Mouse (Mus musculus) inflammation-experienced regulatory T-cells, adult 6 months (primary cell): ENCODE results near the gene Agpat3. TPM values are rescaled to one million over a fixed set of nuclear protein-coding genes. Genes with fewer than 3 reads are reported as not detected.

Experiments
- ATAC-seq: one replicate; pipeline ENCODE4 v1.8.0; 2017
- polyA plus RNA-seq, 3 experiments: library from polyadenylated mRNA; unstranded; fragments of 100-300 nt; shearing (Covaris generic); gene quantifications; one replicate each; pipeline ENCODE4 v1.2.1; 2017

Agpat3 gene
- polyA plus RNA-seq = 100 to 1,000 TPM in 2 of 3 experiments, 10 to 100 TPM in 1; 93.9 to 109 (median 101) TPM

DNA sequence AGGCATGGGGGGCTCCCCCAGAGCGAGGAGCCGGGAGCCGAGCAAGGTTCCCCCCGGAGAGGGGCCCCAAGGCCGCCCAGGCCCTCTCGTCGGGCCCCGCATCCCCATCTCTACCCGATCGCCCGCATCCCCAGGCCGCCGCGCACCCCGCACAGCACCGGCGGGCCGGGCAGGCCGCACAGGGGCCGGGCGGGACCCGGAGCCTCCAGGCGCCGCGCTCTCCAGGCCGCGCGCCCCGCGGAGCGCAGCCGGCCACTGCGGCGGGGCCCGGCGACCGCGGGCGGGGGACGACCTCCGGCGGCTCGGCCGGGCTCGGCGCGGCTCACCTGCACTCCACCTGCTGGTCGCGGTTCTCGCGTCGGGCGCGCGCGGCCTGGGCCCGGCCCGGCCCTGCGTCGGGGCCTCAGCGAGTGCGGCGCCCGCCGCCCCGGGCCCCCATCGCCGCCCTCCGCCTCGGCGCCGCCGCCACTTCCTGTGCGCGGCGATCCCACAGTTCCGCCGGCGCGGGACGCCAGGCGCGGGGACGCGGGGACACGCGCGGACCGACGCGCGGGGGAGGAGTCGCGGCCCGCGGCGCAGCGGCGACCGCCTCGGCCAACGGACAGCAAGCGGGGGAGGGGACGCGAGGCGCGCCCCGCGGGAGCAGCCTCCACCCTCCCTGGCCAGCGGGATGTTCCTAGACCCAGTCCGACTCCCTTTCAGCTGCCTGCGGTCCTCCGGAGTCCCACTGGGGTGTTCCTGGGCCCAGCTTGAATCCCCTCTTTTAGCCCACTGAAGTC, at the start of gene Agpat3:
Agpat3 (minus strand) TSS at position 603 of the 779 bp plus-strand sequence.
- ATAC-seq = peak; percentile 65

DNA sequence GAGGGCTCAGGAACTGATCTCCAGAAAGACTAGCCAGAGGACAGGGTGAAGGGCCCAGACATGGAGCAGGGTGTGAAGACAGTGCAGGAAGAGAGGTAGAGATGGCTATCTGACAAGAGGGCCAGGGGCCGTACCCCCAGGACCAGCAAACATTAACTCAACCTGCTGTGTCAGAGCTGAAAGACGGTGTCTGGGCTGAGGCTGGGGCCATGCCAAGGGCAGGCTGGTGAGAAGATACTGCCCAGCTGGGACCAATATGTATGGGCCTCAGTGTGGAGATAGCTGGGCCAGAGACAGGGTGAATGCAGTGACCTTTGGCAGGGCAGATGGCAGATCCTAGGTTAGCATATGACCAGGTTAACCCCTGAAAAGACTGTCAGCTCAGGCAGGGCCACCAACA, 48.8 kb upstream of the Agpat3 start:
- ATAC-seq = no peak

DNA sequence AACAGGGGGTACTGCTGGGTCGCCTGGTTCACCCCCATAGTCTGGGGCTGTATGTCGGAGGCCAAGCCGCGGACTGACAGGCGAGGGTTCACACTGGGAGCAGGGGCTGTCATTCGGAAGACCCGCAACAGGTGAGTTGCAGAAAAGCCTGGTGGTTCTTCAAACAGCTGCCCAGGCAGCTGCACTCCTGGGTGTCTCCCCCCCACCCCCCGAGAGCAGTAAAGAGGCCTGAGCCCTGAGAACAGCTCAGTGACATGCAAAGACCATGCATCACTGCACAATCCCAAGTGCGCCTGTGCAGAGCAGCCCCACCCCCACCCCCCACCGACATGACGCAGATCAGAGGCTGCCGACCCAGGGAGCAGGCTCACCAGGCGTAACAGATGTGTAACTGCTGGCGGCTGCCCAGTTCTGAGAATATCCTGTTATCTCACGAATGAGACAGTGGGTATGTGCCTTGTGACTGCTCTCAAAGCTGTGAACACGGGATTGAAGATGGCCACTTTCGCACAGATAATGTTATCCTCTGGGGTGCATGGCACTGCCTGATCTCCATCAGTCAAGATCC, 46.9 kb upstream of the Agpat3 start:
- ATAC-seq = peak; percentile 69

DNA sequence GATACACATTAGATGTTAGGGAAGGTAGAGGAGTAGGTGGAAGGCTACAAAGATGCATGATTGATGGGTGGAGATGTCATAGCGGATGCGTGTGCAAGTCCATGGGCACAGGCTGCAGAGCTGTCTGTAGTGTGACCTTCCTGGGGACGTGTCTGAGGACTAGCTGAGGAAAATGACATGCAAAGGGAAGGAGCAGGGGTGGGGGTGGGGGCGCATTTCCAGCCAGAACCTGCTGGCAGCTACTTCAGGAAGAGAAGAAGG, 44.3 kb upstream of the Agpat3 start:
- ATAC-seq = peak; percentile 5

DNA sequence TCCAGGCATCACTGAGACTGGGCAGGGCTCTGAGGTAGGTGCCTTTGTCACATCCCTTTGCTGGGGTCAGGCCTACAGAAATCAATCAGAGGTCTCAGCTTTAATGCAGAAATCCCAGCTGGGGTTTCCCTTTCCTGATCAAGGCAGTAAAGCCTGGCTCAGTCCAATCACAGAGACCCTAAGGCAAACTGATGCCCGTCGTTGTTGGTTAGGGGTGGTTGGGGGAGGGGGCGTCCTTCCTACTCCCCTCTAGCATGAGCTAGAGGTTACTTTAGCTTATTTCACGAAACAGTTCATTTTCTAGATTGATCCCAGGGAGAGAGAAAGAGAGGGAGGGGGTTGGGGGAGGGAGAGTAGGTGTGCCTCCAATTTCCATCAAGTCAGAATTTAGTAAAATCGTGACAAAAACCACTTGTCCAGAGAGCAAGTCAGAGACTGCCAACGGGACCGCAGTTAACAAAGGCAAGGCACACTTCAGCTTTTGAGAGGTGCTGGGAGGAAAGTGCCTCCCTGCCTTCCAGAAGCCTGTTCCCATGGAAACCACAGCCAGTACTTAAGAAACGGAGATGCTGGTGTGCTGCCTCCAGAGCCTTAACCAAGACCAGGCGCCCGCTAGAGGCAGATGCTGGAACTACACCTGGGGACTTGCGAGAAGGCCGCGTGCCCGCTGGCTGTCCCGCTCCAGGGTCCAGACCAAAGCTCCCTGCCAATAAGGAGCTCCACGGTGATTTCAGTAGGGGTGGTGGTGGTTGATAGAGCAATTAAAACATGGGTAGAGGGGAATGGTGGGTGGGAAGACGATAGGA, 43.7 kb upstream of the Agpat3 start:
- peak; percentile 75 for ATAC-seq

DNA sequence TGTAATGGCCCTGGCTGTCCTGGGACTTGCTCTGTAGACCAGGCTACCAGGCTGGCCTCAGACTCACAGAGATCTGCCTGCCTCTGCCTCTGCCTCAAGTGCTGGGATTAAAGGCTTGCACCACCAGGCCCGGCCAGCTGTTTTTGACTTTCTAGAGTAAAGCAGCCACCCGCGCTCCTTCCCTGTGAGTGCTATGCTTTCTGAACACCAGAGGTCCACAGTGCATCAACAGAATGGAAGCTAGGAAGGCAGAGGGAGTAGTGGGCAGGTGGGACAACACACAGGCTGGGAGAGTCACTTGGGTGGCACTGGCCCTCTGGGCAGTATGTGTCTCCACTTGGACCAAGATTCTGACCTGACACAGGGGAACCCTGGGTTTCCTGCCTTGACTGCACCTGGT, 43.1 kb upstream of the Agpat3 start:
- ATAC-seq = no peak

DNA sequence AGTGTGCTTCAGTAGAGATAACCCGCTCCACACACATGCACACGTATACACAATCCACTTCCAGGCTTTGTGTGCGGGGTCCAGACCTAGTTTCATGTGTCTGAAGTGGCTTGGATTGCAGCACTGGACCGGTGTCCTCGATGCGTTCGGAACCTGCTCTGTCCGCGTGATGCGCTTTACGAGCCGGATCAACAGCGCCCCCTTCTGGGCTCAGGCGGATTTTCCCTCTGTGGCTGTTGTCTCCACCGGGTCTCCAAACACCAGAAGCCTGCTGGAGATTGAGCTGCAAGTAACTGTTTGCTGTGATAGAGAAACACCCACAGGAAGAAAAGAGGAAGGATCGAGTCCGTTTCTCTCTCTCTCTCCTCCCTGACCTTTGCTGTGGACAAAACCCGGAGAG, 39.8 kb upstream of the Agpat3 start:
- peak; percentile 68 for ATAC-seq

DNA sequence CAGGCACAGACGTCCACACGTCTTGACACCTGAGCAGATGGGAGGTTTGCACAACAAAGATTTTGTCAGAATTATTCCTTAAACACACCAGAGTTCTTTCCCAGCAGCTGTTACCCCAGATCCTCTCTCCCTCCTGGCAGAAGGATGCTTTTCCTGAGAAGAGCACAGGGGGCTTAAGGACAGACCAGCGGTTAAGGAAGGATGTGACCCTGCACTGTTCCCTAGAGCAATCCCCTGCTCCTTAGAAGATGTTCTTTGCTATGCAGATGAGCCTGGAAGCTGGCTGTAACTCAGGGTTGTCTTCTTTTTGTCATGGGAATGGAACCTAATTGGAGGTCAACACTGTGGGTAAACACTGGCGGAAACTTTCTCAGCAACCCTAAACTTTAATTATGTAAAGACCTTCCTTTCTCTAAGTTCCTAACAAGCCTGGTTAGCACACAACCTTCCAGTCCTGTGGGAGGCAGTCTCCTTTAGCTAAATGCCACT, 38.7 kb upstream of the Agpat3 start:
- ATAC-seq = no peak

DNA sequence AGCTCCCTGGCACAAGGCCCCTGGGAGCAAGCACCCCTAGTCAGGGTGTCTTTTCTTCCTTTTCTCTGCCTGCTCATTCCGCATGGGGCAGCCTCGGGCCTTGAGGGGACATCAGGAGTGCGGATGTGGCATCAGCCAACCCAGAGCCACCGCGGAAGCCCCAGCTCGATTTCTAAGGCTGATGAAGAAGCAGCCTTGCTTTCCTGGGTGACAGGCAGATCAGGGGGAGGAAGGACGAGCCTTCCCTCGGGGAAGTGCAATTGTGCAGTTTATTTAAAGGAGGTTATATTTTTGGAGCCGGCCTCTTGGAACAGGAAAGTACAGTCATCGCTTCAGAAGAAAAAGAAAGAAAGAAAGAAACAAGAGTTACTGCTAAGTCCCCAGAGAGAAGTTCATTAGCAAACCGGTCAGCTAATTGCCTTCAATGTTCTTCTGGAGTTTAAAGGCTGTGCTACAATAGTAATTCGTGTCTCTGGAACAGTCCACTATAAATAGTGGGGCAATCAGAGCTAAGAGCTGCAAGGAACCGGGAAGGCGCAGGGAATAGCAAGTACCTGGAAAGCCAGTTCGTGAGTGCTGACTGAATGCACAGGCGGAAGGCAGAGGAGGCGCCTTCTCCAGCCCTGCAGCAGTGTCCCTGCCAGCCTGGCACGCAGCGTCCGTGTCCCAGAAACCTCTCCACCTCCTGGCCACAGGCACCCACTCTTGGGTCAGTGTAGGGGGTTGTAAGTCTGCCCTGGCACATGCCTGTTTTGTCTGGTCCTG, 36.1 kb upstream of the Agpat3 start:
- no peak for ATAC-seq

DNA sequence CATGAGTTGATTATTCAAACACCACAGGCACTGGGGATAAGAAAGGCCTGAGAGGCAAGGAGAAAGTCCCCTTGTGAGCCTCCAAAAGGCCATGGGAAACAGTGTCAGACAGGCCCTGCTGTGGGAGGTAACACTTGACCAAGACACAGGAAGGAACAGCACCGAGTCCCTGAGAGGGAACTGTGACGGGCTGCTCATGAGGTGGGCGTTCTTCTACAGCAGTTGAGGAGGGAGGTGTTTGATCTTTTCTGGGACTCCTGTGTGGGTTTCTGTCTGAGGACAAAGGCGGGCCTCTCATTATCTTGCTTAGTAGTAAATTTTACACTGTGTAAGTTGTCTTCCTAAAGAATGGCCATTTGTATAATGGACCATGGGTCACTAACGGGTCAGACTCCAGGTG, 33.2 kb upstream of the Agpat3 start:
- peak; percentile 63 for ATAC-seq

DNA sequence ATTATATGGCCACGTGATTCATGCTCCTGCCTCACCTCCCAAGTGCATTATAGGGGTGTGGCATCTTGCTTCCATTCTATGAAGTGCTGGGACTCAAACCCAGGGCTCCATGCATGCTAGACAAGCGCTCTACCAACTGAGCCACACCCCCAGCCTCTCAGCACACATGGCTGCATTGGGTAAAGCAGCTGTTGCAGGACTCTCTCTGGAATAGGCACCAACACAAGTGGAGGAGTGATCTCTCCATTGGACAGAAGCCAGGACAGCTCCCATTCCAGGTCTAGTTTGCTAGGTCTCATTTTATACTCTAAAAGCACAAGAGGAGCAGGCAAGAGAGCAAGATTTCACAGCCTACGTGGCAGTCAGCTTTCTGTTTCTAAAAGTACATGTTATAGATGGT, 31.3 kb upstream of the Agpat3 start:
- no peak for ATAC-seq

DNA sequence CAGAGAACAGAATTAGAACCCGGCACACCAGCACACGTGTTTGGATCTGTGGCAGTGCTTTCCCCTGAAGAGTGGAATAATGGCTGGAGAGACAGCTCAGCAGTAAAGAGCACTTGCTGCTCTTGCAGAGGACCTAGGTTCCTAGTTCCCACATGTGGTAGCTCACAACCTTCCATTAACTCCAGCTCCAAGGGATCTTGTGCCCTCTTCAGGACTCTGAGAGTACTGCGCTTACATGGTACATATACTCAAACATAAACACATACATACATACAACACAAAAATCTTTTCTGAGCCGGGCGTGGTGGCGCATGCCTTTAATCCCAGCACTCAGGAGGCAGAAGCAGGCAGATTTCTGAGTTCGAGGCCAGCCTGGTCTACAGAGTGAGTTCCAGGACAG, 26.2 kb upstream of the Agpat3 start:
- no peak for ATAC-seq

DNA sequence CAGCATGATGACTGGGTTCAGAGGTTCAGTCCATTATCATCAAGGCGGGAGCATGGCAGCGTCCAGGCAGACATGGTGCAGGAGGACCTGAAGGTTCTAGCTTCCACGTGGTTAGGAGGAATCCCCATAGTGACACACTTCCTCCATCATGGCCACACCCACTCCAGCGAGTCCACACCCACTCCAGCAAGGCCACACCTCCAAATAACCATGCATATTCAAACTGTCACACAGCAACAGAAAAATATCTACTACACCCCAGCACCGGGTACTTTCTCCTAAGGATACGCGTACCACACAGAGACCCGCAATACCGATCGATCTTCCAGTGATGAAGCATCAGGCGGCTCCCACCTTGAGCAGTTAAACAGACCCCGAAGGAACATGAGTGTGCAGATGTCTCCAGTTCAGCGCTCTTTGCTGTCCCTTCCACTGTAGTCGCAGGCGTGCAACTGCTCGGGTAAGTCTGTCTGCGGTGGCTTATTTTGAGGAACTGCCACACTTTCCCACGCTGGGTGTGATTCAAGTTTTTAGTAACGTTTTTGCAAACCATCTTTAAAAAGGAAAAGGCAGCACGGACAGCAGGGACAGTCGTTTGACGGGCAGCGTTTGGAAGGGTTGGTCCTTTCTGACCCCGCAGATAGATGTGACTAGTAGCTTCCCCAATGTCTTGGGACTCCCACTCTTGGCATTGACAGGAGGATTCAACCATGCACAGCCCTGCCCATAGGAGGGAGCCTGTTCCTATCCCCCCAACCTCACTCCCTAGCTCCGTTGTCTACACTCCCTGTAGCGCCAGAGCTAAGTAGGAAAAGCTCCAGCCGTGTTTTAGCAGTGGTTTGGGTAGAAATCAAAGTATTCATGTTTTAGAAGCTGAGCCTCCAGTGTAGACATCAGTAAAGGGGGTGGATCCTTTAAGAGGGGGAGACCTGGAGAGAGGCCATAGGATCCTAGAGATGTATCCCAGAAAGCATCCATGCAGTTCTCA, 20.7 kb upstream of the Agpat3 start:
- peak; percentile 92 for ATAC-seq

DNA sequence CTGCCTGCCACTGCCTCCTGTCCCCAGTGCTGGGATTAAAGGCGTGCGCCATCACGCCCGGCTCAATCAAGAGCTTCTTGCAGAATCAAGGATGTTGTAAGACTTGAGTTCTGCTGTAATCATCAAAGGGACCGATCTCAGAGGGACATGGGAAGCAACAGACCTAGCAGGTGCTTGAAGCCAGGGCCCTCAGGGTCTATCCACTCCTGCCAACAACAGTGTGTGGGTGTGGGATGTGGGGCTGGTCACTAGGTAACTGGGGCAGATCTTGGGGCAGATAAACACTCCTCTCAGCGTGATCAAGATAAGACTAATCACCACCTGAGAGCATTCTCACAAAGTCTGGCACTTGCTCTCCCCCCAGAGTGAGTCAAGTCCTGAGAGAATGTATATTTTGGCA, 19.5 kb upstream of the Agpat3 start:
- no peak for ATAC-seq

DNA sequence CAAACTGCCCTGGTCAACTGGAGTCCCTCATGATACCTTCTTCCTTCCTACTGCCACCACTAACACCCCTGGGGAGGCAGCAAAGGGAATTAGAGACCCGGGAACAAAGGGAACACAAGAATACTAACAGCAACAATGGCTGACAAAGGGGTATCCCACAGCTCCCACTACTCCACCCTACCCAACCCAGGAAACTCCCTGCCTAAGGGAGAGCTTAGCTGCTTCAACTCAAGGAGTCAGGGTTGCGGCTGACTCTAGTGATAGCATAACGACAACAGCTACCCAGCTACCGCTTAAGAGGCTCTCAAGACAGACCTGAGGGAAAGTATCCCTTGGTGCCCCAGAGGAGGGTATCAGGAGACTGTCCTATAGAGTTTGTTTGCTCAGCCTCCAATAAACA, 15.3 kb upstream of the Agpat3 start:
- ATAC-seq = no peak

DNA sequence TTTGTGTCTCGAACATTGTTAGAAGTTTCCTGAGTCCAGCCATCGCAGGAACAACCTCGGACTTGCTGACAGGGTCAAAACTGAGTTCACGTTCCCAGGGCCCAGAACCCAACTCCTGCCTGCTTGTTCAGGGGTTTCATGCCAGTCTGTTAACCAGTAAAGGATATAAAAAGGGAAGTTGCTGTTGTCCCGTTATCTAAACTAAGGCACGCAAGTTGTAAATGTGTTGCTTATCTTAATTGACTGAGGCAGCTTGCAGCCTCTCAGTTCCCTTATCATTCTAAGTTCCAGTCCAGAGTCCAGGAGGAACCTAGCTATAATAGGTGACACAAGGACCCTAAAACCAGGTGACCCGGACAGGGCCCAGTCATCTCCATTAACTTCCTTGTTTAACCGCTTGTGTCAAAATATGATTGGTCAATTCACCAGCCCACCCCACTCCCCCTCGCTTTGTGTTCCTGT, 14.6 kb upstream of the Agpat3 start:
- no peak for ATAC-seq

DNA sequence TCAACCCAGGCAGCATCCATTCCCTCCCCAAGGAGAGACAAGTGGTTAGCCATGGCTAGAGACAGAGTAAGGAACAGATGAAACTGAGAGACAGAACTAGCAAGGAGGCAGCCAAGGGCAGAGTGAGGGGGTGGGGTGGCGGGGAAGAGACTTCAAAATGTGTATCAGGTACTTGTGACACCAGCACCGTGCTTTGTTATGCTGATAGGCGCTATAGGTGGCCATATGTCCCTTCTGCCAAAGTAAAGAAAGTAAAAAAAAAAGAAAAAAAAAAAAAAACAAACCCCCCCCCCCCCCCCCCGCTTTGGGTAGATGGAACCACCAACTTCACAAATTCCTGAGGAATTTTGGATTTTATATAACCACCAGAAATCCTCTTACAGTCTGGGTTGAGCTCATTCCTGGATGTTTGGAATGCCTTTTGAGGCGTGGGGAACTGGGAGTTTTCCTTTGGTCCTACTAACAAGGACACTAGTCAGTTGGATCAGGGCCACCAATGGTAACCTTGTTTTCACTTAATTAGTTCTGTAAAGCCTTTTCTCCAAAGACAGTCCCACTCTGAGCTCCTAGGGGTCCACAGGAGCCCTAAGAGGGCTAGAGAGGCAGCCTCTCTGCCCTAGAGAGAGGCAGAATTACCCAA, 14.0 kb upstream of the Agpat3 start:
- no peak for ATAC-seq

DNA sequence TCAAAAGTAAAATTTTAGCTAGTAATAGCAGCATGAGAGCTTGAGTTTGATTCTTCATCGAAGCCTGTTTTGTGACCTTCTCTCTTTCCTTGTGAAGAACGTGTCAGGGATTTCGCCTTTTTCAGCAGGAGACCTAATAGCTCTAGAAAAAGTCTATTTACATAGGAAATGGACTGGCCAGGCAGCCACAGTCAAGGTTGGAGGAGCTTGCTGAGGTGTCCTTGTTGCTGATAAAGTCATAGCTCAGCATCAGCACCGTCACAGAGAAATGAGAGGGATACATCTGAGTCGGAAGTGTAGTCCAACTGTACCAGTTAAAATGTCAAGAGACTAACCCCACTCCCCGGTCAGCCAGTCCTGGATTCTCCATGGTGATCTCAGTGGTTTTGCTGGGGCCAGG, 13.3 kb upstream of the Agpat3 start:
- ATAC-seq = no peak

DNA sequence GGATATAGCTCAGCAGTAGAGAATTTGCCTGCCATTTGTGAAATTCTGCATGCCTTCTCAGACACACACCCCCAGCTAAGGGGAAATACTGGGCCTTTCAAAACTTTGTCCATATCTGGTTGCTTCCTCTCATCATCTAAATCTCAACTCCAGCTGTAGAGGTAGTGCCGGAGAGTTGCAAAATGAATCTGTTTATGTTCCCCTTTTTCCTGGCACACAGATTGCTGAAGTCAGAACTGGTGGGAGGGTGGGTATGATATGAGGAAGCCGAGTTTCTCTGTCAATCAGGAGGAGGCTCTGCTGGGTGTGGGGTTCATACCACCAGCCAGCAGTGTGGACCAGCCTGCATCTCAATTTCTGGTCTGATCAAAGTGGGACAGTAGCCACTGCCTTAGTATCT, 11.8 kb upstream of the Agpat3 start:
- ATAC-seq = no peak

DNA sequence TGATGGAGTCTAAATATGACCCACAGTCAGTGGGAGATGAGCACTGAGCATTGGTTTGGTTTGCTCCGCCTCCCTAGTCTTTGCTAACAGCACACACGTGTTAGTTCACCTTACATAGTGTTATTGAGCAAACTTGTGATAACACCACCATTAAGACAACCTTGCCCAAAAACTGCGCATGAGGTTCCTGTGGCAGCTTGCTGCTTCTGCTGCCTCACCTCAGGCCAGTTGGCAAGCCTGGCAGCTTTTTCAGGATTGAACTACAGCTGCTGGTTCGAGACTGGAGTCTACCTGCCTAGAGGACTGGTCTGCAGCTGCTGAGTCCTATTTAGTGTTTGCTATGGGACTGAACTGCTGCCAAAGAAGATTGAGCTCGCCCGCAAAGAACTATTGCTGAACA, 11.1 kb upstream of the Agpat3 start:
- ATAC-seq = no peak

DNA sequence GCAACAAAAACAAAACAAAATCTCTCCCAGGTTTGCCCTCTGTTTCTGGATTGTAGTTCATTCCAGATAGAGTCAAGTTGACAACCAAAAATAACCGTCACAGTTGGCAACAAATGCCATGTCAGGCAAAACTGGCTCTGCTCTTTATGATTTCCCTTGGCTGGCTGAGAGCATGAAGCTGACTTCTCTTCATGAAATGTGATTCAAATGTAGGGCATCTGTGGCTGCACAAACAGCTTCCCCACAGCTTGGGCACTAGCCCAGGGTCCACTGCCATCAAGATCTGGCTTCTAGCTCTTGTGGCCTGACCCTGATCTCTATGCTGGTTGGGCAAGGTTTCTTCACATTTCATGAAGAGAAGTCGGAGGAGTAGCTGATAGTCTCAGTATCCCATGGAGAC, 9.7 kb upstream of the Agpat3 start:
- ATAC-seq = no peak
